Mouse (Mus musculus): ENCODE measurements around the gene Amer1. TPM values are rescaled to one million over a fixed set of nuclear protein-coding genes. Genes with fewer than 3 reads are reported as not detected.

Gene Amer1
- polyA plus RNA-seq (2015; fragmentation: Nextera tagmentation; extraction: Ambion mirVana), result 4.9 and 5.1 TPM in 2 replicates

DNA sequence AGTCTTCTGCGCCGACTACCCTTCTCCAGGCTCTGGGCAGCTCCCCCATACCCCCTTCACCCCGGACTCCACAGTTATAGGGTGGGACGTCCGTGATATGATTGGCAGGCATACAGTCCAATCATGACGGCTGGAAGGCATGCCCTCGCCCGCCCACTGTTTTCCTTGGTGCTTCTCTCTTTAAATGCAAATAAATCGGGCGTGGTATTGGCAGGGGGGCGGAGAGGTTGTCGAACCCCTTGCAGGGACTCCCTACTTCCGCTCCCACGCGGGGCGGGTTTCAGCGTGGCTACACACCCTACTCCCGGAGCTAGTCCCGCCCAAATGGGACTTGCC, at the start of gene Amer1:
Gene Amer1, minus strand, starts transcription at position 97 of the 336 bp plus-strand sequence.

Other genes starting within 250 kb of the Amer1 start
- 7.4 and 8.5 TPM in 2 replicates for gene Arhgef9, start 248.0 kb downstream of the Amer1 start, polyA plus RNA-seq (2015; fragmentation: Nextera tagmentation; extraction: Ambion mirVana)
- 0.47 TPM in 1 of 2 replicates, not detected in the other for gene Asb12, start 113.1 kb upstream of the Amer1 start, polyA plus RNA-seq (2015; fragmentation: Nextera tagmentation; extraction: Ambion mirVana)
- not detected in 2 replicates for gene Pfn5, start 113.2 kb upstream of the Amer1 start, polyA plus RNA-seq (2015; fragmentation: Nextera tagmentation; extraction: Ambion mirVana)
- 10.2 and 12.8 TPM in 2 replicates for gene Zc4h2, start 213.6 kb upstream of the Amer1 start, polyA plus RNA-seq (2015; fragmentation: Nextera tagmentation; extraction: Ambion mirVana)